Mouse (Mus musculus): ENCODE data around the gene Gm49405. TPM values are rescaled to one million over a fixed set of nuclear protein-coding genes. Genes with fewer than 3 reads are reported as not detected.

Gm49405 gene
- polyA plus RNA-seq, 1 experiment, result 0.05 TPM

DNA sequence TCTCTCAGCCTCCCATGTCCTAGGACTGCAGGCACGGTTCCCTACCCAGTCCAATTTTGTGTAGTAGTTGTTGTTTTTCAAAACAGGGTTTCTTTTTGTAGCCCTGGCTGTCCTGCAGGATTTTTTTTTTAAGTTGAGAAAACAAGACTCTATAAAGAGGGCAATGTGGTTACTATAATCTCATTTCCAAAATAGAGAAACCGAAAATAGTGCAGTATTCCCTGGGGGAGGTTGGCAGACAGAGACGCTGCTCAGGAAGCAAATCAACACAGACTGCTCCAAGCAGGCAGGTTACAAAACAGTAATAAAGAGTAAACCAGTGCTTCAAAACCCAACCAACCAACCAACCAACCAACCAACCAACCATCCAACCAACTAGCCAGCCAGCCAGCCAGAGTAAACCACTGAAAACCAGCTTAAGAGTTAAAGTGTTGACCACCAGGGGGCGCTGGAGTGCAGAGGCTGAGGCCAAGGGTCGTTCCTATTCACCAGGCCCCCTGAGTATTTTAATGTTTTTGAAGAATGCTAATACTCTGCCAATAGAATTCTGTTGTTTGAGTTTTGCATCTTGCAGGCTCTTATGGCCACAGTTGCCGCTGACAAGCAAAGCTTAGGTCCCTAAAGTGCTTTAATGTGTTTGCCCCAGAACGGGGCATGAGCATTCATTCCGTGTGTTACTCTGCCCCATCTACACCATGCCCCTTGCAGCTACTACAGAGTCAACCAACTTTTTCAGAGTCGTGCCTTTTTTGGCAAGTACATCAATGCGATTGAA, 51.5 kb downstream of the Gm49405 start:
- Histone ChIP-seq H3K27me3 (ENCODE audit: control insufficient read depth) (no peaks in the 10 kb centered on the region), H3K4me3 (replicated peaks) (no peak overlapping the region), H3K9me3 (ENCODE audit: control insufficient read depth, low read length) (peaks cover 5% of the 10 kb centered on the region), H3K4me1 (ENCODE audit: control insufficient read depth) (peaks cover 38% of the 10 kb centered on the region), H3K36me3 (ENCODE audit: control insufficient read depth) (peaks cover 4% of the 10 kb centered on the region)
- TF ChIP-seq GATA1 (IDR thresholded peaks at IDR 0.05; ENCODE audit: low read length) (no peak), TAL1 (IDR thresholded peaks at IDR 0.05; ENCODE audit: low read length) (no peak)

DNA sequence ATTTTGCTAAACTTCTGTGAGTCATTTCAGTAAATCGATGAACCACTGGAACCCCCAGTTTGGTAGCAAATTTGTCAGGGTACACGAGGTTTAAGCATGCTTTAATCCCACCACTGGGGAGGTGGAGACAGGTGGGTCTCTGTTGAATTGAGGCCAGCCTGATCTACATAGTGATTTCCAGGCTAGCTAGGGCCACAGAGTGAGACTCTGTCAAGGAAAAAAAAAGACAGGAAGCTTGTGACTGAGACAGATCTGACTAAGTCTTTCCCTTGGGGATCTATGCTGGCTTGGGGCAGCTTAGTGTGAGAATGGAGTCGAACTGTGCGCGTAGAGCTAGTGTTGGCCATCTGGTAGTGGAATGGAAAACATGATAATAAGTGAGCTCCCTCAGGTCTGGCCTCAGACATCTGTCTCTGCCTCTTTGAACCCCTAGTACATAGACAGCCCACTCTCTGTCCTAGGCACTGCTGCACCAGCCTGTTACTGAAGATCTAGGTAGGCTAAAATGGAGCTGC, 52.1 kb downstream of the Gm49405 start:
- no peaks in the 10 kb centered on the region for H3K27me3 ChIP-seq (ENCODE audit: control insufficient read depth)
- peaks cover 7% of the 10 kb centered on the region for H3K36me3 ChIP-seq (ENCODE audit: control insufficient read depth)
- no peak for TF ChIP-seq GATA1 (IDR thresholded peaks at IDR 0.05; ENCODE audit: low read length)
- TF ChIP-seq TAL1 (IDR thresholded peaks at IDR 0.05; ENCODE audit: low read length), result no peak

DNA sequence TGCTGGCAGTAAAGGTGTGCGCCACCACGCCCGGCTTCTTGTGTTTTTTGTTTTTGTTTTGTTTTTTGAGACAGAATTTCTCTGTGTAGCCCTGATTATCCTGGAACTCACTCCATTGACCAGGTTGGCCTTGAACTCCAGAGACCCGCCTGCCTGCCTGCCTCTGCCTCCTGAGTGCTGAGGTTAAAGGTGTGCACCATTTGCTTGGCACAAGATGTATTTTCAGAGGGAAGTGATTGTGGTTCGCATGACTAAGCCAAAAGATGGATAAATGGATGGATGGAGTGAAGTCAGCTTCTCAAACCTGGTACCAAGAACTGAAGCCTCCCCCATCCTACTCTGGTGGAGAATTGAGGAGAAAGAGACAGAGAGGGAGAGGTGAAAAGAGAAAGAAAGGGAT, 54.2 kb downstream of the Gm49405 start:
- H3K27me3 ChIP-seq (ENCODE audit: control insufficient read depth), result no peaks in the 10 kb centered on the region
- H3K9me3 ChIP-seq (ENCODE audit: control insufficient read depth, low read length), result peaks cover 5% of the 10 kb centered on the region
- no peak for TF ChIP-seq GATA1 (IDR thresholded peaks at IDR 0.05; ENCODE audit: low read length)
- TF ChIP-seq TAL1 (IDR thresholded peaks at IDR 0.05; ENCODE audit: low read length), result no peak
- no peak overlapping the region for H3K4me3 ChIP-seq (replicated peaks)
- peaks cover 47% of the 10 kb centered on the region for H3K4me1 ChIP-seq (ENCODE audit: control insufficient read depth)
- peaks cover 13% of the 10 kb centered on the region for H3K36me3 ChIP-seq (ENCODE audit: control insufficient read depth)

More for the DNA sequence above, 52.1 kb downstream of the Gm49405 start:
- Histone ChIP-seq H3K4me3 (replicated peaks) (no peak overlapping the region), H3K4me1 (ENCODE audit: control insufficient read depth) (peaks cover 36% of the 10 kb centered on the region), H3K9me3 (ENCODE audit: control insufficient read depth, low read length) (peaks cover 5% of the 10 kb centered on the region)

Other genes with a start within 250 kb of the Gm49405 start
- 0.24 and 0.52 TPM in 2 replicates for gene Kmt5b, start 233.2 kb upstream of the Gm49405 start, polyA plus RNA-seq (2012)
- gene Chka, start 148.9 kb upstream of the Gm49405 start, polyA plus RNA-seq (2012), result 0.70 and 0.82 TPM in 2 replicates
- gene Tcirg1, start 93.5 kb upstream of the Gm49405 start, polyA plus RNA-seq (2012), result 0.96 and 1.2 TPM in 2 replicates
- 6.4 and 20.4 TPM in 2 replicates for gene Ndufs8, start 87.9 kb upstream of the Gm49405 start, polyA plus RNA-seq (2012)
- gene Aldh3b1, start 70.8 kb upstream of the Gm49405 start, polyA plus RNA-seq (2012), result not detected in 2 replicates
- gene Unc93b1, start 65.4 kb upstream of the Gm49405 start, polyA plus RNA-seq (2012), result 0.65 and 0.77 TPM in 2 replicates
- 0.01 TPM in 1 of 2 replicates, not detected in the other for gene Aldh3b3, start 42.0 kb upstream of the Gm49405 start, polyA plus RNA-seq (2012)
- 0.11 and 0.20 TPM in 2 replicates for gene Aldh3b2, start 28.3 kb upstream of the Gm49405 start, polyA plus RNA-seq (2012)
- gene Acy3, start 14.1 kb upstream of the Gm49405 start, polyA plus RNA-seq (2012), result 0.10 TPM in 1 of 2 replicates, not detected in the other
- not detected in 2 replicates for gene Tbx10, start 7.9 kb upstream of the Gm49405 start, polyA plus RNA-seq (2012)
- 0.45 and 0.73 TPM in 2 replicates for gene Nudt8, start within 50 bp of the Gm49405 start, polyA plus RNA-seq (2012)
- gene Doc2g, start 2.7 kb downstream of the Gm49405 start, polyA plus RNA-seq (2012), result 0.06 and 0.07 TPM in 2 replicates
- 47.7 and 49.2 TPM in 2 replicates for gene Ndufv1, start 12.2 kb downstream of the Gm49405 start, polyA plus RNA-seq (2012)
- gene Gstp1, start 37.4 kb downstream of the Gm49405 start, polyA plus RNA-seq (2012), result 14.9 and 28.9 TPM in 2 replicates
- gene Gstp2, start 45.4 kb downstream of the Gm49405 start, polyA plus RNA-seq (2012), result not detected in 2 replicates
- gene Gstp3, start 58.9 kb downstream of the Gm49405 start, polyA plus RNA-seq (2012), result 1.3 TPM in 2 replicates
- not detected in 2 replicates for gene Cabp2, start 81.0 kb downstream of the Gm49405 start, polyA plus RNA-seq (2012)
- 11.2 and 12.1 TPM in 2 replicates for gene Cdk2ap2, start 96.6 kb downstream of the Gm49405 start, polyA plus RNA-seq (2012)
- gene Pitpnm1, start 99.4 kb downstream of the Gm49405 start, polyA plus RNA-seq (2012), result 0.66 and 0.94 TPM in 2 replicates
- gene Aip, start 125.2 kb downstream of the Gm49405 start, polyA plus RNA-seq (2012), result 23.9 and 25.1 TPM in 2 replicates
- 0.01 TPM in 1 of 2 replicates, not detected in the other for gene Gpr152, start 139.2 kb downstream of the Gm49405 start, polyA plus RNA-seq (2012)
- gene Cabp4, start 143.4 kb downstream of the Gm49405 start, polyA plus RNA-seq (2012), result 0.05 TPM in 2 replicates
- 6.2 and 7.5 TPM in 2 replicates for gene Coro1b, start 148.0 kb downstream of the Gm49405 start, polyA plus RNA-seq (2012)
- 5.6 and 7.7 TPM in 2 replicates for gene Ptprcap, start 153.0 kb downstream of the Gm49405 start, polyA plus RNA-seq (2012)
- gene Rps6kb2, start 162.7 kb downstream of the Gm49405 start, polyA plus RNA-seq (2012), result 24.5 and 32.5 TPM in 2 replicates
- not detected in 2 replicates for gene Carns1, start 174.9 kb downstream of the Gm49405 start, polyA plus RNA-seq (2012)
- gene Tbc1d10c, start 190.7 kb downstream of the Gm49405 start, polyA plus RNA-seq (2012), result 0.18 and 0.22 TPM in 2 replicates
- gene Ppp1ca, start 191.4 kb downstream of the Gm49405 start, polyA plus RNA-seq (2012), result 42.7 and 52.0 TPM in 2 replicates
- gene Rad9a, start 201.0 kb downstream of the Gm49405 start, polyA plus RNA-seq (2012), result 2.6 and 3.9 TPM in 2 replicates
- gene Clcf1, start 213.6 kb downstream of the Gm49405 start, polyA plus RNA-seq (2012), result not detected in 2 replicates
- 0.22 TPM in 1 of 2 replicates, not detected in the other for gene AC109138.7, start 213.7 kb downstream of the Gm49405 start, polyA plus RNA-seq (2012)
- gene Pold4, start 231.3 kb downstream of the Gm49405 start, polyA plus RNA-seq (2012), result 0.49 and 0.74 TPM in 2 replicates